Mouse (Mus musculus) neural tube, embryonic 10.5 days (tissue): Measurements from ENCODE around the gene Igfbp1.
A peak's percentile ranks its signal among the peaks of the same experiment; 100 is the strongest.

Experiments used
- DNase-seq: peaks from one replicate; pipeline ENCODE4 v3.0.0-alpha.2; 2017; ENCODE audit warnings: low spot score; ENCODE audit errors: extremely low spot score

Gene Igfbp1

GRCm38 (mm10) chr11:7197491-7197941, at the start of gene Igfbp1:
Gene Igfbp1 (plus strand): TSS chr11:7197782.
- no peak for DNase-seq

DNA sequence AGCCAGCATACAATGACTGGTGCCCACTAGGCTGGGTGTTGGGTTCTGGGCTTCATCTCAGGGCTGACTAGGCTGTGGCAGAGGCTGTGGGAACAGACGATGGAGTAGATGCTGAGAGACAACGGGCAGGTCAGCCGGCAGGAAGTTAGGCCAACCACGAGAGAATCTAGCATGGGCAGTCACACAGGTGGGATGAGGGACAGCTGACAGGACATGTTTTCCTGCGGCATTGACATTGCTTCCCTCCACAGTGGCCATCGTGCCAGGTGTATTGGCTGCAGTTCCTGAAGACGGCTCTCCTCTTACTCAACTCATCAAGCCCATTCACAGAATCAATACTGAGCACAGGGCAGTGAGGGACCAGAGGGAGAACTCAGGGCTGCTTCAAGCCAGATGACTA, 49.6 kb upstream of the Igfbp1 start:
- DNase-seq, result no peak

DNA sequence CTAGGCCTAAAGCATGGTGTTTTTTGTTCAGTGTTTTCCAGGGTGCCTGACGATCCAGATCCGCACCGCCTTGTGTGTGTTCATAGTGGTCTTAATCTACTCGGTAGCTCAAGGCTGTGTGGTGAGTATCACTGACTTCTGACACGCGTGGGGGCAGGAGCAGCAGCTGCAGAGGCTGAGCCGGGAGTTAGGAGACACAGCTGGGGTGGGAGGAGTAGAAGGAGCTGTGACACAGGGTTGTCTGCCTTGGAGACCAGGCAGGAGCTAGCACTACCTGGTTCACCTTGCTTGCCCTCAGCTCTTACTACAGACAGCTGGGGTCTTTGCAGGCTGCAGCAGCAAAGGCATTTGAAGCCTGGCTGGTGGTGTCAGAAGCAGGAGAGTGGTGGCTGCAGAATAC, 48.1 kb upstream of the Igfbp1 start:
- no peak for DNase-seq

- DNase-seq, result no peak
Observed at GRCm38 (mm10) chr11:7150511-7150910, 47.1 kb upstream of the Igfbp1 start.

GRCm38 (mm10) chr11:7152371-7152770, 45.2 kb upstream of the Igfbp1 start:
- no peak for DNase-seq

DNA sequence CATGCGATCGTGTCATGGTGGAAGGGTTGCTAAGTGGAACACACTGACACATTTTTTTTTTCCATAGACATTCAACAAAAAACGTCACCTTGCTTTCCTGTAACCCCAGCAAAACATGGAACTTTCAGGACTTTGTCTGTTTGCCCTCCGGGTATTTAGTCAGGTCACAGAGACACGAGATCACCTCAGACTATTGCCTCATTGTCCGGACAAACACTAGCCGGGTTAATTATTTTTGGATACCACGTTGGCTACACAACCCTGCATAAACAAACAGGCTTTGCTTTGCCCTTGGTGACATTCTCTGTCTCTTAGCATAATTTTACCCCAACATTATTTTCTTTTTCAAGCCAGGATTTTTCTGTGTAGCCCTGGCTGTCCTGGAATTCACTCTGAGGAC, 44.5 kb upstream of the Igfbp1 start:
- no peak for DNase-seq

DNA sequence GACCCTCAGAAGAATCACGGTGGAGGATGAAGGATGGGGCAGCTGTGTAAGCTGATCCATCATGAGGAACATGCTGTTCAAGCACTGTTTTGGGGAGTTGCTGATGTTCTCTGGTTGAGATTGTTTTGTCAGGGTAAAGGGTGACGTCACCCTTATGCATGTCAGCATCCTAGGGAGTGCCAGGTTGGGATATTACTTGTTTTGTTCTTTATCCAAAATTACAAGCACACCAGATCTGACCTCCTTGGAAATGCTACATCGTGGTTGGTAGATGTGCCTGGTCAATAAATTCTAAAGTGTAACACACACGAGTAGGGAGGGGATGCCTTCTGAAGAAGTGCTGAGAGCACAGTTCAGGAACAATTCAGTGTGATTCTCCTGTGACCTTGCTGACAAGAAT, 41.2 kb upstream of the Igfbp1 start:
- DNase-seq, result no peak

GRCm38 (mm10) chr11:7158196-7158595, 39.4 kb upstream of the Igfbp1 start:
- DNase-seq, result no peak

GRCm38 (mm10) chr11:7160146-7160545, 37.4 kb upstream of the Igfbp1 start:
- DNase-seq, result no peak

DNA sequence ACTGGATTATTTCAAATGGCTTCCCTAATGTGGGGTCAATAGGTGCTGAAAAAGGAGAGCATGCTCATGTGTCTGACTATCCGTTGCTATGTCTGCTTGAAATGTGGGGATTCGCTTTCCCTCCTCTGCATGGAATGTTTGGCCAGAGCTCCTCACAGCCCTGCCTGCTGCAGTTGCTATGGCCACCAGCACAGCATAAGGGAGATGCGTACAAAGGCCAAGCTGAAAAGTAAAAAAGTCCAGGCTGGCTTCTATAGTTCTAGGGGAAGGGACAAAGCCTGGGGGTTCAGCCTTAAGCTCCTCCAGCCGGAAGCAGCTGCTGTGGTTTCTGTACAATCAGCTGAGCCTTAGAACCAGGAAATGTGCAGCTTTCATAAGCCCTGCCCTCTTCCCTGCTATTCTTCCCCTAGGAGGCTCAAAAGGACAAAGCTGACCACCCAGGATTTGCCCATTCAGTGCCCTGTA, 36.9 kb upstream of the Igfbp1 start:
- no peak for DNase-seq

- peak; percentile 27 for DNase-seq
Observed at GRCm38 (mm10) chr11:7161502-7162174, 35.9 kb upstream of the Igfbp1 start.

DNA sequence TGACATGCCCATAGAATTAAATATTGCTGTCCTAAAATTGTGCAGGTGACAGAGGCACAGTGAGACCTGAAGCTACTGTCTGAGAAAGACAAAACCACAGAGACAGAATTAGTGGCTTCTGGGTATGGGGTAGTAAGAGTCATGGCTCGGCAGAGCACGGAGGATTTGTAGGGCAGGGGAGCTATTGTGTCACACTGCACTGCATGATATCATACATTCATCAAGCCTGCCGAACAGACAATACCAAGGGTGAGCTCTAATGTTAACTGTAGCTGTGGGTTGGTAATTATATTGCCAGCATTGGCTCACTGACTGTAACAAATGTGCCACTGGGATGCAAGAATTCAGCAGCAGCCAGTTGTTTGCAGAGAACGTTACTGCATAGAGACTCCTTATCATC, 33.2 kb upstream of the Igfbp1 start:
- no peak for DNase-seq

DNA sequence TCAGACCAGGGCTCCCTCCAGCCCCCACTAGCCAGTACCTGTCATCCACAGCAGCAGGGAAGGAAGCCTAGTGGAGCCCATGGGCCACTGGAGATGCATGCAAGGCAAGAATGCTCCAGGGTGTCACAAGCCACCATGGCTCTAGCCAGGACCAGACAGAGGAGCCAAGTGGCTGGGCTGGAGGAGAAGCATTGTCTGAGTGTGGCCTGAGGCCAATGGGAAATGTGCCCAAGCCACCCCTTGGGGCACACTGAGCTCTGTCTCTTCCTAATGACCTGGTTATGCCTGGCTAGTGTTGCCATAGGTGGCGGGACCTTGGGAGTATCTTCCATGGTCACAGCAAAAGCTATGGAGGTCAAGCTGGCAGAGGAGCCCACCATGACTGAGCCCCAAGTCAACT, 27.9 kb upstream of the Igfbp1 start:
- DNase-seq, result no peak

DNA sequence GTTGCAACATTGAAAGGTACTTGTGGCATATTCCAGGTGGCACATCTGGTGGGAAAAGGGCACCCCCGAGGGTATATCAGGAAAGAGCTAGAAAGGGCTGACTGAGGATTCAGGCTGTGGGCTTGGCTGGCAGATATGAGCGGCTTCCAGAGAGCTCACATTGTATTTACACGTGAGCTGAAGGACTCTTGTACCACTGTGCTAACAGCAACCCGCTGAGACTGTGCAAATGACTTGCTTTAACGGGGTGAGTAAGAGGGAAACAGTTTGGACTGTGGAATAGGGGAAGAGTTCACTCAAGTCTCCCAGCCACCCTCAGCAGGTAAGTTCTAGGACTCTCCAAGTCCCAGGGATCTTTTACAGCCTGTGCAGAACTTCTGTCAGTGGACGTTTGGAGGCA, 23.9 kb upstream of the Igfbp1 start:
- DNase-seq, result no peak

DNA sequence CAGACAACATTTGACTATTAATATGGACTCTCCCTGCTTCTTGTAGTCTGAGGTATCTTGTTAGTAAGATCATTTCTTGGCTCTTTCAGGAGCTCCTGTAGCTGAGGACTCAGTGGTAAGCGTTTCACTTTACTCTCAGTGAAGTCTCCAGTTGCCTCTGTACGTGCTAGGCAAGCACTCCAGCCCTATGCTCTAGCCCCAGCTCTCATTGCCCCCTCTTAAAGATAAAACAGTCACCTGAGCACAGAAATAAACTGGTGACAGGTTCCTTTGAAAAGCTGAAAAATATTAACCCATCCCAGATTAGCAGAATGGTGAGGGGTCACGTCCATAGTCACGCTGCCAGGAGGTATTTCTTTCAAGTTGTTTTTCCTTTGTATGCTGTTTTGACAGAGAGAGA, 18.9 kb upstream of the Igfbp1 start:
- no peak for DNase-seq

DNA sequence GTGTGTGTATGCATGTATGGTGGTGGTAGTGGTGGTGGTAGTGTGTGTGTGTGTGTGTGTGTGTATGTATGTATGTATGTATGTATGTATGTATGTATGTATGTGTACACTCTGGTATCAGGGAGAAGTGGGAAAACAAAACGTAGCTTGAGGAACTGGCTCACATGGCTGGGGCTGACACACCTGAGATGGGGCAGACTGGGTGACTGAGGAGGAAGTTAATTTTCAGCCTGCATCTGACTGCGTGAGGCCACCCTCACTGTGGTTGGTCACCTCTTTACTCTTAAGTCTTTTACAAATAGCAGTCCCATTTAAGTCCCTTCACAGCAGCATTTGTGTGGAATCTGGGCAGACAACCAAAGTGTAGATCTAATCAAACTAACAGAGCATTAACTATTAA, 18.3 kb upstream of the Igfbp1 start:
- no peak for DNase-seq

GRCm38 (mm10) chr11:7182409-7183042, 15.1 kb upstream of the Igfbp1 start:
- no peak for DNase-seq

- DNase-seq, result no peak
Observed at GRCm38 (mm10) chr11:7184420-7184819, 13.2 kb upstream of the Igfbp1 start.

GRCm38 (mm10) chr11:7187472-7187871, 10.1 kb upstream of the Igfbp1 start:
- DNase-seq, result no peak

- DNase-seq, result no peak
Observed at GRCm38 (mm10) chr11:7188469-7188868, 9.1 kb upstream of the Igfbp1 start, which contains the start of gene Gm11985. Gene Gm11985 (minus strand): TSS chr11:7188569.

GRCm38 (mm10) chr11:7192710-7193109, 4.9 kb upstream of the Igfbp1 start:
- DNase-seq, result no peak

DNA sequence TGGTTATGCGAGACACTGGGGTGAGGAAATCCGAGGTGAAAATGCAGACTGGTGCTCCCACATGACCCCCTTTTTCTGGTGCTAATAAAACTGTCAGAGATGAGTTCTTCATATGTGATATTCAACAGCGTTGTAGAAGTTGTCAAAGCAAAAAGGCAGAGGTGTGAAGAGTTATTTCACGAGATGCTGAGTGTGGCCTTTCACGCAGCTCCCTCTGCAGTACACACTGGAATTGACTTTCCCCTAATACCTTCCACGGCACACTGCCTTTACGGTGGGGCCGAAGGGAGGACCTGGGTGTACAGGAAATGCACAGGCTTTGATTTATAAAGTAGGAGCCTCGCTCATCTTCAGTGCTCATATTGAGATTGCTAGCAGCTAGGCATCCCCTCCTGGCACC, 4.4 kb upstream of the Igfbp1 start:
- DNase-seq, result no peak
